Mouse (Mus musculus) cerebellum, postnatal 10 days (tissue): ENCODE measurements around the gene Cblc.

Experiments
- DNase-seq, 2 experiments: peaks; one replicate each; pipeline ENCODE4 v3.0.0; 2021; ENCODE audit warnings: mixed read lengths in 2 of 2

The Cblc gene

DNA sequence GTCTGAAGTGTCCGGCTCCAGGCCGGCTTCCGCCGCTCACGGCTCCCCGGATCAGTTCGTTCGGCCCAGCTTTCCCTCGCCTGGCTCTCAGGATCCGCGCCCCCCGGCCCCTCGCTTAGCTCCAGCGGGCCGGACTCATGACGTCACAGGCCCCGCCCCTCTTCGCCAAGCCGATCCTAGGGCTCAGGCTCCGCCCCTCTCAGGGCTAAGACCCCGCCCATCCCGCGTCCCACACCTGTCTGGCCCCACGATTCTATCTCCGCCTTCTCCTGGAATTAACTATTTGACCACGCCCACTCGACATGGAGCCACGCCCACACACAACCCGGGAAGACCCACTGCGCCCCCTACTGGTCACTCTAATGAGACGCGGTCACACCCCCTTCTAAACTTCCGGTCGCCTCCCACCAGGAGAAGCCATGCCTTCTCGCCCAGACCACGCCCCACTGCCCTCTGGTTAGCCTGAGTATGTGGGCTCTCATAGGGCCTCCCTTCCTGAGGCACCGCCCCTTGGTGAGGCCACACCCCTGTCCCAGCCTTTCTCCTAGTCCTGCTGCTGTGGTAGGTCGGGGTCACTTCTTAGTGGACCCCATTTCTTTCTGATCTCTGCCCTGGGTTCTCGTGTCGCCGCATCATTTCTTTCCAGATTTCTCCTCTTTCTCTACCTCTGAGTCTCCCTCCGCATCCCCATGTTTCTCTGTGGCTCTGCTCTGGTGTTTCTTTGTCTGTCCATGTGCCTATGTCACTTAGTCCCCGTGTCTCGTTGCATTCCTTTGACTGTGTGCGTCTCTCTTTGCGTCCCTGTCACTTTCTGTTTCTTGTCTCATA lies 47.0 kb downstream of the Cblc start:
- DNase-seq, result peak; percentile 96 to 97

DNA sequence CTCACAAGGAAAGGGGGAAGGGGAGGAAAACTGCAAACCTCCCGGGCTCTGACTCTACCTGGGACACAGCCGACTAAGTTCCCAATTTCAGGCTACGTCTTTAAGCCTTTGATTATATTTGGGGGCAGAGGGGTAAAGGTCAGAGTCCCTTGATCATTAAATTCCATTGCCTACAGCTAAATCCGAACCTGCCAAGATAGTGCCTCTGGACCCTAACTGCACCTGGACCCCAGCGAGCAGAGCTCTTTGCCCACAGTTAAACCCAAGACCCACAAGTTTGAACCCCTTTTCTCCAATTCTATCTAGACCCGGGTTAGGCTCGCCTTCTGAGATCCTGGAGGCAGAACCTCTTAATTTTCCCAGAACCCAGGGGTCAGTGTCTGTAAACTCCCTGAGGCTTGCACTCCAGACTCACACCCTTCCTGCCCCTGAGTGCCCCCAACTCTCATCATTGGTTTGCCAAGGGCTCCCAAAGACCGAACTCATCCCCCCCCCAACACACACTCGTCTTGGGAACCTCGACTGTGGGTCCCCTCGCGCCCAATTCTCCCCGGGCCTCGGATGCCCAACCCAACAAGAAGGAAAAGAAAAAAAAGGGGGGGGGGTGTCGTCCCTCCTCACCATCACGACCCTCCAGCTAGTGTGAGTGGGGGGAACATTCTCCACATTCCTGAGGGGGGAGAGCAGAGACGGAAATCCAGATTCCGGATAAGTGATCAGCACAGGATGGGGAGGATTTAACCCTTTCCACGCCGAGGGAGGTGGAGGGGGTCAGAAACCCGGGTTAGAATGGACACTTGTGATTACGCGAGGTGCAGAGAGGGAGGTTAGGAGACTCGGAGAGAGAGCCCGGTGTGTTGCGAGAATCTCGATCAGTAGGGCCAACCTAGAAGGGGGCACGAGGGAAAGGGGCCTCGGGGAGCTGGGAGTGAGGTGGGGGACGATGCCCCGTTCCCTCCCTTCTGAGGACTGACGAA lies 48.1 kb downstream of the Cblc start:
- peak; percentile 57 to 71 for DNase-seq

DNA sequence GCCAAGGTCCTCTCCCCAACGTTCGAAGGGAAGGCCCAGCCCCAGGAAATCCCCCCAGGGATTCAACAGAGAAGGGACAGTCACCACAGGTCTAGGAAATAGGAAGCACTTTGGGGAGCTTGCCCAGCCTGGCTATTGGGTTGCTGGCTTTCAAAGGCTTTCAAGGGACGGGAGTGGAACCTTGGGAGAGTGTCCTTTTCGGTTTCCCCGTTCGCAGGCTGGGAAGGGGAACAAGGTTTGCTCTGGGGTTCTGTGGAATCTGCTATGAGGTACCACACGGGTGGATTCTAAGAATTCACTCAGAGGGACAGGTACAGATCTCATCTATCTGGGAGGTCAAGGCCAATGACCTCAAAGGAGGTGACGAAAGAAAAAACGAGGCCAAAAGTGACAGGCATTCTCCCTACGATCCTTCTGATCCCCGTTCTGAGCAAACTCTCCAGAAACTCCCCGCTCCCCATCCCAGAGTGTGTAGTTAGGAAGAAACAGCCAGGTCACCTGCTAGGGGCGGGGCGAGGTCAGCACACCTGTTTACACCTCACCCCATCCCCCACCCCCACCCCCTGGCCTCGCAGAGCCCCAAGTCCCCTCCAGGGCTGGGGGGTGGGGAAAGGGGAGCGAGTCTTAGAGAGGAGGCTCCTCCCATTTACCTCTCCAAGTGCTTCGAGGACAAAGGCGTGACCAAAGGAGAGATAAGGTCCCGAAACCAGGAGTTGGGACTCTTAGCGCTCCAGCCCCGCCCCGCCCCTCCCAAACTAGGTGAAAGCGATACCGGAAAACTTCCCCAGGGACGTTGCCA lies 49.0 kb downstream of the Cblc start:
- no peak for DNase-seq

DNA sequence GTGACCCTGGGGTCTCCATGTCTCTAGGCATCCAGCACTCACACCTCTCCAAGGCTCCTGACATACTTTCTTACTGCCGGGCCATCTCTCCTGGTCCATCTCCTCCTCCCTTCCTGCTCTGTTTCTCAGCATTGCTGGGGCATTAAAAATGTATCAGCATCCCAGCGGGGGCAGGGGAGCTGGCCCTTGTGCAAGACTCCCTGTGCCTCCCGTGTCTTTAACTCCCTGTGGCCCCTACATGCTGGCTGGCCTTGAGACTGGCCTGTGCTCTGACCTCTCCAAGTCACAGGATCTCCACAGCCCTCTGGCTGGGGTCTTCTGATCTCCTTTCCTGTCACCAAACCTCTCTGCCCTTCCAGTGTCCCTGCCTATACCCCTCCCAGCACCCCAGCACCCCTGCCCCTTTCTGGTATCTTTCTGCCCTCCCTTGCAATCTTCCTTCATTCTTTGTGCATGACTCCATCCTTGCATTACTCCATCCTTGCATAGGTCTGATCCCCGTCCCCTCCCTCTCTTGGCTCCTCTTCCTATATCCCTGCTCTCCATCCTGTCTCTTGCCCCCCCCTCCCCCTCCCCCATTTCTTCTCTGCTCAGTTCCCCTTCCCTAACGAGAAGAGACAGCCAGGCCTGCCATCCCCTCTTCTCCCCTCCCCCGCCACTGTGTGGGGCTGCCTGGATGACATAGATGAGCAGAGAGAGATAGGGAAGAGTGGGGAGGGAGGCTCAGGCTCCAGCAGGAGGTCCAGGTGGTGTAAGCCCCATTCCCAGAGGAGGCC lies 50.0 kb downstream of the Cblc start:
- no peak for DNase-seq

DNA sequence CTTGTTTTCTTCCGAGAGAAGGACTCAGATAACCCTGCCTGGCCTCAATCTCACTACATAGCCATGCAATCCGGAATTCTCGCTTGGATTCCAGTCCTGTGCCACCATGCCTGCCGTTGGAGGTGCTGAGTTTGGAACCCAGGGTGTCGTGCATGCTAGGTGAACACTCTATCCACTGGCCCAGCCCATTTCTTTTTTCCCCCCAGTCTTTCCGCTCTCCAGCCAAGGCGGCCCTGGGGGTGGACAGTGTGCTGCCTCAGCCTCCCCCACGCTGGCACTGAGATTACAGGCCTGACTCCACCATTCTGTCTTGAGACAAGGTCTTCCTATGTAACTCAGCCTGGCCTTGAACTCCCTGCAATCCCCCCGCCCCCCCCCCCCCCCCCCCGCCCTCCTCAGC lies 50.6 kb downstream of the Cblc start:
- no peak for DNase-seq

DNA sequence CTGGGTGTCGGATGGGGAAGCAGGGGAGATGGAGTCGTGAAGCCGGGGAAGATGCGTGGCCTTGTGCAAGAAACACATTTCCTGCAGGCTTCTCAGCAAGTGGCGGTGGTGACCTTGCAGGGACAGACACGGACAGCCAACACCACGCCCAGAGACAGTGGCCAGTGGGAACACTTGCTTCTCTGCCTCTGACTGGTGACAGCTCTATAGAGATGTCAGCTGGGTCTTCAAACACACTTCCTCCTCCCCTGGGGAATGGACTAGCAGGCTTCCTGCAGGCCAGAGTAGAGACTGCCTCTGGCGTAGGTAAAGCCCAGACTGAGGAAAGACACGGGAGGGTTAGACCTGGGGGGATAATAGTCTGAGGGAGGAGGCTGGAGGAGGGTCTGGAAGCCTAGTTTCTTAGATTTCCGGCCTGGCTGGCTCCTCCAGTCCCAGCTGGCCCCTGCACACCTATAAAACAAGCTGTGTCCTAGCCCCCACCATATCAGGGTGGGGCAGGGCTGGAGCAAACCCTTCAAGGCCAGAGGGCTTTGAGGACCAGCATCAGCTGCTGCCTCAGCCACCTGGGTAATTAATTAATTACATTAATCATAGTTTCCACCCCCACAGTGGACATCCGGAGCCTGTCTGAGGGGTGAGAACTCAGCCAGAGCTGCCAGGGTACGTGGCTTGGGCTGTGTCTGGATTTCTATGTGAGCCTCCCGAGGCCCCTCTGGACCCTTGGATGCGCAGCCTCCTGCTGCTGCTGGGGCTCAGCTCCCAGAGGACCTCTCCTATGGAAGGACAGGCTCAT lies 51.8 kb downstream of the Cblc start:
- DNase-seq, result no peak

DNA sequence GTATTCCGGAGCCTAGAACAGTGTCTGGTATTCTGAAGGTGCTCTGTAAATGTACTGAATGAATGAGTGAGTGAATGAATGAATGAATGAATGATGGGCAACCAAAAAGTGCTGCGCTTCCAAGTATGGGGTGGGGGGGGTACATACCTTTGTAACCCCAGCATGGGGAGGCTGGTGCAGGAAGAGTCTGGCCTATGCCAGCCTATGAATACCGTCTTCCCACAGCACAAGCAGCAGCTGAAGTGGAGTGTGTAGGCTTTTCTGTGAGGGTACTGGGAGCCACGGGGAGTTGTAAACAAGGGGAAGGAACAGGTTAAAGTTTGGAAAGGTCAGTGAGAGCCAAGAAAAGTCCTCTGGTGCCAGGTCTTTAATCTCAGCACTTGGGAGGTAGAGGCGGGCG lies 52.8 kb downstream of the Cblc start:
- no peak for DNase-seq

DNA sequence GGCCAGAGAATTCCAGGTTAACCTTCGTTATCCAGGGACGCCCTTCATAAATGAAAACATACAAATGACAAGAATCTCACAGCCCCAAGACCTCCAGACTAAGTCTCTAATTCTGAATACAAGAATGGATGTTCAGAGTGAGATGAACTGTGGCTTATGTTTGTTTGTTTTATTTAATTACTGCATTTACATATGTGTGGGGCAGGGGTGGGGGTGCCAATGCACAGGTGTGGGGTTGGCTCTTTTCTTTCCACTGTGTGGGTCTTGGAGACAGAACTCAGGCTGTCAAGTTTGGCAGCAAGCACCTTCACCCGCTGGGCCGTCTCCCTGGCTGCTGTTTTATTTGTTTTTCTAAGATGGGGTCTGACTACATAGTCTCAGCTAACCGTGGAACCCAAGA lies 54.1 kb downstream of the Cblc start:
- DNase-seq, result no peak

DNA sequence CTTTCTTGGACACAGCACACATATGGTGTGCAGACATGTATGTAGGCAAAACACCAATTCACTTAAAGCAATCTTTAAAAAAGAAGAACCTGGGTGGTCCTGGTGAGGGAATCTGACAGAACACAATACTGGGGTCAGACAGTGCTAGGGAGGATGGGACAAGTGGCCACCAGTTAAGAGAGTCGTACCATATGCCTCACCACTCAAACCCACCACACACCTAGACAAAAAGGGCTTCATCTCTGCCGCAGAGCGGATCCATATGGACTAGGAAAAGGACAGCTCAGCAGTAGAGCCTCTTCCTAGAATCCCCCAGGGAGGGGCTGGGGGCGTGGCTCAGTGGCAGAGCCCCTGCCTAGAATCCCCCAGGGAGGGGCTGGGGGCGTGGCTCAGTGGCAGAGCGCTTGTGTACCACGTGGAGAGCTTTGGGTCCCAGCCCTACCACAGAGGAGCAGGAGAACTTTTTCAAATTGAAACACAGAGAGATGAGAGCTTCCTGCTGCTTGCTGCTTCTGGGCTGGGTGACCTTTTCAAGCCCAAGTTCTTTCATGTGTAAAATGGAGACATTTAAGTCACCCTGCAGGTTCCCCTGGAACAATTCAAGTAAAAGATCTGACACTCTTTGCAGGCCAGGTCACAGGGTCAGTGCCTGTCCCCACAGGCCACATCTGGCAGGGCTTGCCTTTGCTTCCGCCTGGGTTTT lies 55.1 kb downstream of the Cblc start:
- DNase-seq, result no peak

DNA sequence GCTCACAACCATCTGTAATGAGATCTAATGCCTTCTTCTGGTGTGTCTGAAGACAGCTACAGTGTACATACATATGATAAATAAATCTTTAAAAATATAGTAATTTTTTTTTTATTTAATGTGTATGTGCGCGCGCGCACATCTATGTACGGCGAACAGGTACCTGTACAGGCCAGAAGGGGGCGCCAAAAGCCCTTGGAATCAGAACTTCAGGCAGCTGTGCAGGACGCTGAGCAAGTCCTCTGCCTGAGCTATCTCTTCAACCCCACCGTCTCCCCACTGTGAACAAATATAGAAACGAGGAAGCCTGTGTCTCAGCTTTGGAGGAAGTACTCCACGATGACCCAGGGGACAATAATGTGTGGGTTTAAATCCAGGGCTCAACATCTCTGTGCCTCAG lies 56.3 kb downstream of the Cblc start:
- DNase-seq, result no peak

DNA sequence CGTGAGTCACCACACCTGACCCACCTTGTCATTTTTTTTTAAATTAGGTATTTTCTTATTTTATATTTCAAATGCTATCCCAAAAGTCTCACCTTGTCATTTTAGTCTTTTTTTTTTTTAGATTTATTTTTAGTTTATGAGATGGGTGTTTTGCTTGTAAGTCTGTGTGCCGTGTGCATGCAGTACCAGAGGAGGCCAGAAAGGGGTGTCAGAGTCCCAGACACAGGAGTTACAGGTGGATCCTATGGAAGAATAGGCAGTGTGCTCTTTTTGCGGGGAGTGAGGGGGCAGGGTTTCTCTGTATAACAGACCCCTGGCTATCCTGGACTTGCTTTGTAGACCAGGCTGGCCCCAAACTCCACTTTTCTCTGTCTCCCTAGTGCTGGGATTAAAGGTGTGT lies 57.8 kb downstream of the Cblc start:
- no peak for DNase-seq

DNA sequence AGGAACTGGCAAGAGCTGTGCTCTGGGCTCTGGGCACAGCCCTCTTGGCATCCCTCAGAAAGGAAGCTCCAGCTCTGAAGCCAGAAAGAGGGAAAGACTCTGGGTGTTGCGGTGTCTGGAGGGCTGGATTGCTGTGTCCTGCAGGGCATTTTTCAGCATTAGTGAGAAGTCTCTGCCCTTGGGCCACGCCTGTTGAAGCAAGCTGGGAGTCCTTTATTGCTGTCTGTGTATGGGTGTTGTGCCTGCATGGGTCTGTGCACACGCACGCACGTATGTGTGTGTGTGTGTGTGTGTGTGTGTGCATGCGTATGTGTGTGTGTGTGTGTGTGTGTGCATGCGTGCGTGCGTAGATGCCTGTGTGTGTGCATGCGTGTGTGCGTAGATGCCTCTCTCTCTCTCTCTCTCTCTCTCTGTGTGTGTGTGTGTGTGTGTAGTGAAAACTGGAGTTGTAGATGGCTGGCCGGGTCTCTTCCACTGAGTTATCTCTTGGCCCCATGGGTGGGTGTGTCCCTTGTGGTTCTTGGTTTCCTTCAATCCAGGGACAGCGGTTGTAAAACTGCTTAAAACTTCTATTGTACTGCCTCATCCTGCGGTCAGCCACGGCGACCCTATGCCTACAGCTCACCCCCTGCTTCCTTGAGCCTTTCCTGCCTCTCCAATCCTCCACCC lies 60.1 kb downstream of the Cblc start:
- DNase-seq, result no peak

DNA sequence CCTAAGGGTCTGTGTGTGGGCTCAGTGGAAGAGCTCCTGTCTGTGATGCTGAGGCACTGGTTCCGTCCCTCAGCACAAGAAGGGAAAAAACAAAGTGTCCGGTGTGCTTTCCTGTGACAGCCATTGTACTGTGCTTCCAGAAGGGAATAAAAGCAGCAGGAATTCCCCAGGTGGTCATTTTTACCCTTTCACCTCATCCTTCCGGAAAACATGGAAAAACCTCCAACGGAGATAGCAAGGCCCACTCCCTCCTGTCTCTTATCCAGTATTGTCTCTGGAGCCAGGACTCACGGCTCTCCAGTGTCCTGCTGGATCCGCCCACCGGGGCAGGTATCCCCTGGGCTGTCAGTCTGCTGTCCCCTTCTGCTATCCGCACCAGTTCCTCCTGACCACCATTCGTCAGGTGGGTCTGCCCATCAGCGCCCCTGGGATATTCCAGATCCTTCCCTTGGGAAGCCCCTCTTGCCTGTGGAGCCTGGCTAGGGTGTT lies 62.4 kb downstream of the Cblc start:
- DNase-seq, result no peak
